Mouse (Mus musculus) inflammation-experienced regulatory T-cells, adult 6 months (primary cell): ENCODE data around the gene Tnfrsf22. TPM values are rescaled to one million over a fixed set of nuclear protein-coding genes. Genes with fewer than 3 reads are reported as not detected.
"Not testable (repeated sequence)": the region's sequence is repeated elsewhere in the genome, so short reads cannot be mapped to it uniquely, and the experiment has no call there.

Source experiments
- ATAC-seq: one replicate; pipeline ENCODE4 v1.8.0; 2017
- polyA plus RNA-seq, 3 experiments: library from polyadenylated mRNA; unstranded; fragments of 100-300 nt; shearing (Covaris generic); gene quantifications; one replicate each; pipeline ENCODE4 v1.2.1; 2017

The Tnfrsf22 gene
- 10 to 100 TPM in 2 of 3 experiments, 1 to 10 TPM in 1; 6.9 to 21.9 (median 16.0) TPM for polyA plus RNA-seq

GRCm38 (mm10) chr7:143649034-143649768 lies at the start of gene Tnfrsf22:
Gene Tnfrsf22 (minus strand): TSS chr7:143649661.
- peak; percentile 100 for ATAC-seq

- ATAC-seq: no peak
Measured at GRCm38 (mm10) chr7:143696140-143696539, 46.7 kb upstream of the Tnfrsf22 start.

DNA sequence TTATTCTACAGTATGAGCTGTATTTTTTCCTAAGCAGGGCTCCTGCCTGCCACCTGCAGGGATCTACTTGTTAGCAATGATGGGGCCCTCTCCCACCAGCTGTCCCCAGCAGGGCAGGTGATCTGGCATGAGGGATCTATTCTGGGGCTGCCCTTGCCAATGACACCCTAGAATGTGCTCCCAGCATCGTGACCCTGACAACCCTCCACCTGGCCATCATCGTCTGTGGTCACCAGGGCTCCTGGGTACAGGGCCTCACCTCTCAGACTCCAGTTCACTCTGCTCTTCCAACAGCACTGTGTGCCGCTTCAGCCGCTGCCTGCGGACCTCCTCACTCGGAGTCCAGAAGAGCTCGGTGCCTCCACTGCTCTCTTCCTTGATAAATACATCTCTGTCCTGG lies 45.1 kb upstream of the Tnfrsf22 start:
- ATAC-seq: no peak

- ATAC-seq: no peak
Measured at GRCm38 (mm10) chr7:143692746-143693510, 43.5 kb upstream of the Tnfrsf22 start.

DNA sequence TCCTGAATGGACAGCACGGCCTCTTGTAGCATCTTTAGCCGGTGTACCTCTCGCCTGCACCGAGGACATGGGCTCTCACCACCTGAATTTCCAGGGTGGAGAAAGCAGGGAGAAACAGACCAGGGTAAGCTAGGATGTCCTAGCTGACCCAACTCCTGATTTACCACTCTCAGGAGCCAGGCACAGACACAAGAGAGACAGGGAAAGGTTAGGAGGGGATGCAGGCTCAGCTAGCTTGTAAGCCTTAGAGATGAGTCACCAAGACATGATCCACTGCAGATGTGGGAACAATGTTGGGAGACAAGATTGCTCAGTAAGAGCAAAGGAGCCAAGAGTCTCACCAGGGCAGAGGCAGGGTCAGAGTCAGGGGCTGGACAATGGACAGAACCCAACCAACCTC lies 42.4 kb upstream of the Tnfrsf22 start:
- ATAC-seq: no peak

- no peak for ATAC-seq
Measured at GRCm38 (mm10) chr7:143691181-143691580, 41.7 kb upstream of the Tnfrsf22 start.

DNA sequence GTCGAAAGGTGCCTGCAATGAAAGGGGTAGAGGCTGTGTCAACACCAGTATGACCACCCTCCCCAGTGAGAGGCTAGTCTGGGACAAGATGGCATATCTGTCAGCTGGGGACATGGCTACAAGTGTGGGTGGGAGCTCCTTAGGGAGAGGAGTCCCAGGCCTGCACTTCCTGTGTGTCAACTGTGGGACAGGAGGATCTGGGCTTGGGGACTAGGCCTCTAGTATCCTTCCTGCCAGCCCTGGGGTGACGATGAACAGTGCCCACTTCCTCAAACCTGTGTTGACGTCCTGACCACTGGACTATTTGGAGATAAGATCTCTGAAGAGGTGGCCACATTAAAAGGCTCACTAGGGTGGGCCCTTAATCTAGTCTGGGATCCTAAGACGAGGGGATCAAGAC lies 40.5 kb upstream of the Tnfrsf22 start:
- no peak for ATAC-seq

DNA sequence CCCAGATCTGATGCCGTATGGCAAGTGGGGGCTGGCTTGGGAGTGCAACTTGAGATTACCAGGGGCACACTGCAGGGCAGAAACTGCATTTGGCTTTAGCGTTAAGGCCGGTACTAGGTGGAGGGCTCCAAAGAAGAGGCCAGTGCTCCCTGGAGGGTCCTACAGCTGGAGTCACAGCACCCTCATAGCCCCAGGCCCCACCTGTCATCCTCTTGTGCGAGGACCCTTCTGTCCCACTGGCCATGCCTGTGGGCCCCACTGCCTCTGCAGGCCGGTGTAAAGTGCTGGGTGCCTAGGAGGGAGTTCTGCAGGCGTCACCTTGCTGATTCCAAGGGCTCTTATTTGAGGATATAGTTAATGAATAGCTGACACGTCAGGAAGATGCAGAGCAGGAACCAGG lies 40.0 kb upstream of the Tnfrsf22 start:
- ATAC-seq: no peak

DNA sequence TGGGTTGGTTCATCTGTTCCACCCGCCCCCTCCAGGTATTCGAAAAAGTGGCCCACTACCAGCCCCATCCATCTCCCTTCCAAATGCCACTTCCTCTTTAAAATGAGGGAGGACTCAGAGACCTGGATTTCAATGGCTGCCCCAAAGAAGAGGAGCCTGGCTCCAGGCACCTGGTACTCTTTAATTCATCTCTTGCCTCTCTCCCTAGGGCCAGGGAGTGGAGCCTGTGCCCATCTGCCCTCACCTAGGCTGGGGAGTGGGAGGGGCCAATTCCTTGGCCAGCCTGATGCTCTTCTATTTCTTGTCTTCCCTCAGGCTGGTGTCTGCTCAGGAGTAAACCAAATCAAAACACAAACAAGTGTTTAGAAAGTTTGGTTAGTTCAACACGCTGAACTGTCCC lies 37.2 kb upstream of the Tnfrsf22 start:
- not testable (repeated sequence) for ATAC-seq

DNA sequence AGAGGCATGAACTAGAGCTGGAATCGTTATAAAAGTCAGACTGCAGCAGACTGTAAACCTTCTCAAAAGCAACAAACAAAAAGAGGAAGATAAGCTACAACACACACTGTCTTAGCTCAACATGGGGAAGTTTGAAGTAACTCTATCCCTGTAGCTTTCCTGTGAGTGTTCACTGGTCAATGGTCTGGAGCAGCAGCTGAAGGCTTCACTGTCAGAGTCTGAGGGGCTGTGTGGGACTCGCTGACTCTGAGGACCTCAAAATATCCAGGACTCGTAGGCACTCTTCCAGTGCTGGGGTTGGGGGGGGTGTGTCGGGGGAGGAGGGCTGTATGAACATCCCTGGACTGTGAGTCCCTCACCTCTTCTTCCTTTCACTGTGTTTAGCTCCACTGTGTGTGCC lies 36.7 kb upstream of the Tnfrsf22 start:
- not testable (repeated sequence) for ATAC-seq

- peak; percentile 100 for ATAC-seq
Measured at GRCm38 (mm10) chr7:143685359-143686067, 36.1 kb upstream of the Tnfrsf22 start, which contains the start of gene Tnfrsf23. Gene Tnfrsf23 (minus strand): TSS chr7:143685872.

DNA sequence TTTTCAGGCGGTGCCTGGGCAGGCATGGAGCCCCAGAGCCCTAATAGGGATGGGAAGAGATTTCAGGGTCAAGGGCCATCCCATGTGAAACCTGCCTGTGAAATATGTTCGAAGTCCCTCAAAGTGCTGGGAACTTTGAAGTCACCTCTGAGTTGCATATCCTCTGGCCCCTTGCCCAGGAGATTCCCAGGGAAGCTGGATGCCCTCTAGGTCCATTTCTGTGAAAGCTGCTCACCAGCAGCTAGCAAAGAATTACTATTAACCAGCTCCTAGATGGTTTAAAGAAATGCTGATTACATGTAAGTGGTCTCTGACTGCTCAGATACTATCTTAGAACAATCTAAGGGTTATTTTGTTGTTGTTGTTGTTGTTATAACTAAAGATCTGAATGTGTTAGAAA lies 35.1 kb upstream of the Tnfrsf22 start:
- not testable (repeated sequence) for ATAC-seq

DNA sequence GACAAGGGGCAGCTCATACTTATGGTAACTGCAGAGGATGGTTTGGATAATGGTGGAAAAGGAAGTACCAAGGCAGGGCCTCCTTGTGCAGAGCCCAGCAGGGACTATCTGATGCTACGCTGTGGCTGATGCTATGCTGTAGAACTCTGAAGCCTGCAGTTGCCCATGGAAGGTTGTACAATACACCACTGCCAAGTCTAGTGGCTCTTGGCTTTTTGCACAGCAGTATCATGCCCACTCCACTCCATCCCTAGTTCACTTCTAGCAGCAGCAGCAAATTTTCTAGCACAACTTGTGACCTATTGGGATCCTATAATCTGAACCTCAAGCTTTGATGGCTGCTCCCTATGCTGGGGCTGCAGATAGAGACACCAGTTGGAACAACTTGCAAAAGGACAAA lies 32.1 kb upstream of the Tnfrsf22 start:
- no peak for ATAC-seq

DNA sequence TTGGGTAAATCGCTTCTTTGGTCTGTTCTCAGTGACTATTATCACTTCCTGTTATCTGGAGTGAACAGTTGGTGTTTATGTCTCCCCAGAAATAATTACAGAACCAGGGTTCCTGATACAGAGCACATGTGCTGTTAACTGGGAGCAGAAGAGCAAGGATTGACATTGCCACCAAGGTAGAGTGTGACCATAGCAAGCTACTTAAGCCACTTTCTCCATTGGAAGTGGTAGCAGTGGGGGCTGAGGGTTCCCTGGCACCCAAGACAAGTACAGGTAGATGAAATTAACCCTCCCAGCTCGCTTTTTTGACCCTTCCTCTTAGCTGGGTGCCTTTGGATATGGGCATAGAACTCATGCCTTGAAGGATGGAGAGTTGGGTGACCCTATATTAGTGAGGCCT lies 31.4 kb upstream of the Tnfrsf22 start:
- ATAC-seq: not testable (repeated sequence)

GRCm38 (mm10) chr7:143679650-143680049 lies 30.2 kb upstream of the Tnfrsf22 start:
- ATAC-seq: not testable (repeated sequence)

DNA sequence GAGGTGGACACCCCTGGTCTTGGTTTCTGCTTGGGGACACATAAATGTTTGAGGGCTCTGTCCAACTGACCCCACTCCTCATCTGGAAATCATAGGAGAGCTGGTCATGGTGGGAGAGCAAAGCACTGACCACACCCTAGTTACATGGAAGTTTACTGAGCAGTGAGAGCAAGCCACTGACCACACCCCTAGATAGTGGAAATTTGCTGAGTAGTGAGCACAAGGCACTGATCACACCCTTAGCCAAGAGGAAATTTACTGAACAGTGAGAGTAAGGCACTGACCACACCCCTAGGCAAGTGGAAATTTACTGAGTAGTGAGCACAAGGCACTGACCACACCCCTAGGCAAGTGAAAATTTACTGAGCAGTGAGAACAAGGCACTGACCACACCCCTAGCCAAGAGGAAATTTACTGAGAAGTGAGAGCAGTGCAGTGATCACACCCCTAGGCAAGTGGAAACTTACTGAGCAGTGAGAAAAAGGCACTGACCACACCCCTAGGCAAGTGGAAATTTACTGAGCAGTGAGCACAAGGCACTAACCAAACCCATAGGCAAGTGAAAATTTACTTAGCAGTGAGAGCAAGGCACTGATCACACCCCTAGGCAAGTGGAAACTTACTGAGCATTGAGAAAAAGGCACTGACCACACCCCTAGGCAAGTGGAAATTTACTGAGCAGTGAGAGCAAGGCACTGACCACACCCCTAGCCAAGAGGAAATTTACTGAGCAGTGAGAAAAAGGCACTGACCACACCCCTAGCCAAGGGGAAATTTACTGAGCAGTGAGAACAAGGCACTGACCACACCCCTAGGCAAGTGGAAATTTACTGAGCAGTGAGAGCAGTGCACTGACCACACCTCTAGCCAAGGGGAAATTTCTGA lies 17.2 kb upstream of the Tnfrsf22 start:
- no peak for ATAC-seq

GRCm38 (mm10) chr7:143663470-143663869 lies 14.0 kb upstream of the Tnfrsf22 start:
- no peak for ATAC-seq

- no peak for ATAC-seq
Measured at GRCm38 (mm10) chr7:143660797-143661196, 11.3 kb upstream of the Tnfrsf22 start.

GRCm38 (mm10) chr7:143649769-143650346 lies 397 bp upstream of the Tnfrsf22 start:
- ATAC-seq: not testable (repeated sequence)

DNA sequence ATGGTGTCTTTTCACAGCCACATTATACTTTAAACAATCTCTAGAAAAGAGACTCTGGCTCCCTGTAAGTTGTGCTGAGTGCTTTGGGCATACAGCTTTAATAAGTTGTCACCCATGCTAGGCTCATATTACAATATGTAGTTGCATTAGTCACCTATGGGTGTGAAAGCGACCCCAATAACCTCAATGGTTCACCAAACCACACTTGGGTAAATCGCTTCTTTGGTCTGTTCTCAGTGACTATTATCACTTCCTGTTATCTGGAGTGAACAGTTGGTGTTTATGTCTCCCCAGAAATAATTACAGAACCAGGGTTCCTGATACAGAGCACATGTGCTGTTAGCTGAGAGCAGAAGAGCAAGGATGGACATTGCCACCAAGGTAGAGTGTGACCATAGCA lies 5.5 kb downstream of the Tnfrsf22 start:
- ATAC-seq: peak; percentile 56

DNA sequence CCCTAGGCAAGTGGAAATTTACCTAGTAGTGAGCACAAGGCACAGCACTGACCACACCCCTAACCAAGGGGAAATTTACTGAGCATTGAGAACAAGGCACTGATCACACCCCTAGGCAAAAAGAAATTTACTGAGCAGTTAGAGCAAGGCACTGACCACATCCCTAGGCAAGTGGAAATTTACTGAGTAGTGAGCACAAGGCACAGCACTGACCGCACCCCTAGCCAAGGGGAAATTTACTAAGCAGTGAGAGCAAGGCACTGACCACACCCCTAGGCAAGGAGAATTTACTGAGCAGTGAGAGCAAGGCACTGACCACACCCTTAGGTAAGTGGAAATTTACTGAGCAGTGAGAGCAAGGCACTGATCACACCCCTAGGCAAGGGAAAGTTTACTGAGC lies 12.8 kb downstream of the Tnfrsf22 start:
- ATAC-seq: no peak

GRCm38 (mm10) chr7:143631503-143631902 lies 18.0 kb downstream of the Tnfrsf22 start:
- ATAC-seq: no peak
